21 mouse cellular contexts compared by ENCODE assay signal in genomic region chr1:125467936-125468335, GRCm38 (mm10). TPM values are rescaled to one million over a fixed set of nuclear protein-coding genes. Genes with fewer than 3 reads are reported as not detected.
DNase-seq lines count a peak whose midpoint lies in the region; ATAC-seq lines count a peak whose summit lies in the region.
"Had no signal": no experiment of that assay in that cellular context is flagged by ENCODE, and none has a peak within 500 bp of the region (broad histone marks: within the 10 kb centered on the region; RNA-seq: fewer than 3 reads in every experiment).

No protein-coding gene starts in this region.

- no peak overlapping the region for H3K4me3 ChIP-seq in forebrain, embryonic 14.5 days (ENCODE audit: low read depth, low read length)
- H3K4me3 ChIP-seq: embryonic facial prominence, embryonic 15.5 days; forebrain, embryonic 10.5 days; hindbrain, embryonic 13.5 days; liver, embryonic 15.5 days; neural tube, embryonic 15.5 days had no signal

- no peaks in the 10 kb centered on the region for H3K9me3 ChIP-seq in forebrain, embryonic 14.5 days (replicated peaks; ENCODE audit: control insufficient read depth, low read length)
- H3K9me3 ChIP-seq: embryonic facial prominence, embryonic 15.5 days; forebrain, embryonic 10.5 days; hindbrain, embryonic 13.5 days; liver, embryonic 15.5 days; neural tube, embryonic 15.5 days had no signal

- H3K27ac ChIP-seq in forebrain, embryonic 14.5 days (ENCODE audit: low read depth, low read length), result no peak overlapping the region
- H3K27ac ChIP-seq: embryonic facial prominence, embryonic 15.5 days; forebrain, embryonic 10.5 days; hindbrain, embryonic 13.5 days; liver, embryonic 15.5 days; neural tube, embryonic 15.5 days had no signal

- peak; percentile 78 for DNase-seq in CD4-positive, CD25-positive, alpha-beta regulatory T cell, adult 2 months (ENCODE audit: low read depth, low spot score)
- peak; percentile 36 for DNase-seq in MEL-GATA-1-ER (ENCODE audit: extremely low read depth, low read depth)
- DNase-seq in induced T-regulatory cell, adult 2 months (ENCODE audit: low read depth), result peak; percentile 91
- peak; percentile 37 to 55 for DNase-seq in natural killer cell, adult 2 months (ENCODE audit: low spot score in 2 of 2)
- DNase-seq in testis, postnatal 14 days (ENCODE audit: low spot score), result no peak
- no peak for DNase-seq in kidney, adult 11 months
- no peak for DNase-seq in forebrain, embryonic 14.5 days (ENCODE audit: low spot score)
- no peak for DNase-seq in frontal cortex, adult 2 months (ENCODE audit: extremely low spot score in 1 of 2, low spot score in 1 of 2)
- DNase-seq: adrenal gland, postnatal 14 days; cerebellum, adult 9-10 months; gastrocnemius, postnatal 14 days; heart, postnatal 10 days; kidney, postnatal 36 days; retina, postnatal 1 day had no signal

- no peaks in the 10 kb centered on the region for H3K36me3 ChIP-seq in forebrain, embryonic 14.5 days (ENCODE audit: control insufficient read depth, insufficient read depth, low read length)
- H3K36me3 ChIP-seq: embryonic facial prominence, embryonic 15.5 days; forebrain, embryonic 10.5 days; hindbrain, embryonic 13.5 days; liver, embryonic 15.5 days; neural tube, embryonic 15.5 days had no signal

- WGBS in forebrain, embryonic 14.5 days, result 96% methylated on average over 4 of the region's 4 CpGs

- ATAC-seq in forebrain, embryonic 14.5 days, result no peak
- ATAC-seq: intestine, postnatal 0 days; lung, postnatal 0 days had no signal

- H3K27me3 ChIP-seq in forebrain, embryonic 14.5 days (replicated peaks; ENCODE audit: control insufficient read depth, insufficient read depth, low read length), result no peaks in the 10 kb centered on the region
- H3K27me3 ChIP-seq: embryonic facial prominence, embryonic 15.5 days; hindbrain, embryonic 13.5 days; liver, embryonic 15.5 days; neural tube, embryonic 15.5 days had no signal

- no peak overlapping the region for H3K4me2 ChIP-seq in forebrain, embryonic 14.5 days (ENCODE audit: low read length)
- H3K4me2 ChIP-seq: embryonic facial prominence, embryonic 15.5 days; hindbrain, embryonic 13.5 days; liver, embryonic 15.5 days; neural tube, embryonic 15.5 days had no signal

- no peaks in the 10 kb centered on the region for H3K4me1 ChIP-seq in forebrain, embryonic 14.5 days (ENCODE audit: control insufficient read depth, insufficient read depth, low read length)
- H3K4me1 ChIP-seq: embryonic facial prominence, embryonic 15.5 days; forebrain, embryonic 10.5 days; hindbrain, embryonic 13.5 days; liver, embryonic 15.5 days; neural tube, embryonic 15.5 days had no signal

- no peak overlapping the region for H3K9ac ChIP-seq in forebrain, embryonic 14.5 days (ENCODE audit: low read length)
- H3K9ac ChIP-seq: embryonic facial prominence, embryonic 15.5 days; hindbrain, embryonic 13.5 days; liver, embryonic 15.5 days; neural tube, embryonic 15.5 days had no signal

RNA-seq across cellular contexts. Expression of gene Actr3, which starts 32.4 kb away (rescaled TPM):
- 231 and 247 TPM in 2 replicates for polyA plus RNA-seq in forebrain, embryonic 14.5 days (2014; fragmentation: Nextera tagmentation; extraction: Ambion mirVana)
- polyA plus RNA-seq in frontal cortex, adult 2 months (2012; rRNA removed), result 98.4 and 107 TPM in 2 replicates

Comparison
In these comparisons a context has a peak if more than half of its experiments do, and no peak if none do; other contexts are left out.
1. DNase-seq: peak in CD4-positive, CD25-positive, alpha-beta regulatory T cell, adult 2 months (single experiment), MEL-GATA-1-ER (single experiment), induced T-regulatory cell, adult 2 months (single experiment) and natural killer cell, adult 2 months (2 of 2); none in testis, postnatal 14 days (single experiment), kidney, adult 11 months (single experiment), forebrain, embryonic 14.5 days (single experiment) and frontal cortex, adult 2 months (0 of 2).